Mouse (Mus musculus): ENCODE results near the gene Agtr1b.

The Agtr1b gene

DNA sequence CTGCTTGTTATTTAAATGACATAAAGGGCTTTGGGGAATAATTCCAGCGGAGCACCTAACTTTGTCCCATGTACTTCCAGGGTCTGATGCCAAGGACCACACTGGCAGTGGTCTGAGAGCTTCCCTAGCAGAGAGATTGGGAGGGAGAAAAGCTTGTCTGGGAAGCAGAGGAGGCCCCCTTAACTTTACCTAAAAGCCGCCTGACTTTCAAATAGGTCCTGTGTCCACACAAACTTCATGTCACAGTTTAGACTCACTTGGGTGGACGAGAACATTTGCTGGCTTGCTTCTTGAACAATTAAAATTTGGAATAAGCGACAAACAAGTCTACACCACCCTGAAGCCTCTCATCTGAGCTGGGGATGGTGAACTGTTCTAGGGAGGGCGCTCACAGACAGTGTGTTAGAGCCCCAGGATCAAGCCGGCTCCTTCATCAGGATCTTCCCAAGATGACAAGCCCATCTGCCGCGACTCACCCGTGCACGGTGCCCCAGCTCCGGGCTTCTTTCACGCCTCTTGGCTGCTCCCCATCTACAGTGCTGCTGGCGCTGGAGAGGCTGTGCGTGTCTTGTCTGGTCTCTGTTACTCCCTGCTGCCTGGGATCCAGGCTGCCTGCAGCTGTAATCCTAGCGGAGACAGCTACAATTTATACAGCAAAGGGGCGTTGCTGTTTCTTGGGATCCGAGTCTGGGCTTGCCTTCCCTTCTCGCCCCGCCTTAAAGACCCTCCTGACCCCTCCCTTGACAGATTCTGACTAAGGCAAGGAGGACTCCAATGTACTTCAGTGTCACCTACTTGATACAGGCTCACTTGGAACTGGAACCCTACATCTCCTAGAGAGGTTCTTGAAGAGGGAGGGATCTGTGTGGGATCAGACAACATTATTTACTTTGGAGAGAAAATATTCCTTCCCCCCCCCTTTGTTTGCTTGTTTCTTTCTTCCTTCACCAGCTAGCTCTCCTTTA, at the start of gene Agtr1b:
TSS of gene Agtr1b (minus strand) at position 620 of the 965 bp plus-strand sequence.
- peak; percentile 4 for DNase-seq

DNA sequence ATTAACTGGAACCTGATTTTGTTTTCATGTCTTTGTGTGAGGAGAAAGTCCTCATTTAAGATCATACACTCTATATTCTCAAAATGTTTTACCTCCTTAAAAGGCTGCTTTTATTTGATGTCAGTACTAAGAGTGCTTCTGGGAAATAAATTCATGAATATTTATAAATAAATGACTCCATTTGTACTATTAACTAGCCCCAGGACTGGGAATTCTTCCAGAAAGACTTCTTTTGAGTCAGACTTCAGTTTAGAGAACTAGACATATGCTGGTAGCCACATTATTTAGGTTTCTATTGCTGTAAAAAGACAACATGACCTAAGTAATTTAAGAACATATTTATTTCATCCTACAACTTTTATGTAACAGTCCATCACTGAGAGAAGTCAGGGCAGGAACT, 13.4 kb downstream of the Agtr1b start:
- DNase-seq = no peak

DNA sequence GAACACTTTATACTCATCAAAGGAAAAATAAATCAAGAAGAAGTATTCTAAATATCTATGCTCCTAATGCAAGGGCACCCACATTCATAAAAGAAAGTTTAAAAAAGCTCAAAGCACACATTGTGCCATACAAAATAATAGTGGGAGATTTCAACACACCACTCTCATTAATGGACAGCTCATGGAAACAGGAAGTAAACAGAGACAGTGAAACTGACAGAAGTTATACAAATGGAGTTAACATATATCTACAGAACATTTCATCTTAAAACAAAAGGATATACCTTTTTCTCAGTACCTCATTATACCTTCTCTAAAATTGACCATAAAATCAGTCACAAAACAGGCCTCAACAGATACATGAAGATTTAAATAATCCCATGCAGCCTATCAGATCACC, 18.8 kb downstream of the Agtr1b start:
- DNase-seq = no peak

DNA sequence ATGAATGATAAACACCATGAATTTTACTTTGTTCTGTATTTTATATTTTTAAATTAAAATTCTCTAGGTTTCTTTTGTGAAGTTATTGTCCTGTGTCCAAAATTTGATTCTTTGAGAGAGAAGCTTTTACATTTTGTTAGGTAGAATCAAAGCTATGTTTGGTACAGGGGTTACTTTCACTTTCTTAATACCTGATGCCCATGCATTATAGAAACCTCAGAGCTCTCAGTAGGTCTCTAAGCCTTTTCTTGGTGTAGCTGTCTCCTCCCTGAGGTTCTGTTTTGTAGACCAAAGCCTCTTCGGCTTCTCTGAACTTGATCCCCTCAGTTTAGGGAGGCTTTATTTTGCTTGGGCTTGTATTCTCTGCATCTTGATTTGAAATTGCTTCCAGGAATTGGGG, 26.6 kb downstream of the Agtr1b start:
- DNase-seq = no peak

DNA sequence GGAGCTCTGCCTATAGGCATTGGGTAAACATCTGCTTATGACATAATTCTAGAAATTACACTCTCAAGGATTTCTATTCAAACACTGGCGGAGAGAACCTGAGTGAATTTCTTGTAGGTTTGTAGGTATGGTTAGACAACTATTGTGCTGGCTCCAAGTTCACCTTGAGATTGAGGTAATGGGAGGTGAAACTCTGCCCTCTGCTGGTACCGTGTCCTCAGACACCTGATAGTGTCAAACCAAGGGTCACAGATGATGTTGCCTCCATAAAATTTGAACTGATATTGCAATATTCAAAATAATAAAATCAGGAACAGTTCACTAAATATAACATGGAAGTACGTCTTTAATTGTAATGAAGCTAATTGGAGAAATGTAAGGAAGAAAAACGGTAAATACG, 32.3 kb downstream of the Agtr1b start:
- no peak for DNase-seq

DNA sequence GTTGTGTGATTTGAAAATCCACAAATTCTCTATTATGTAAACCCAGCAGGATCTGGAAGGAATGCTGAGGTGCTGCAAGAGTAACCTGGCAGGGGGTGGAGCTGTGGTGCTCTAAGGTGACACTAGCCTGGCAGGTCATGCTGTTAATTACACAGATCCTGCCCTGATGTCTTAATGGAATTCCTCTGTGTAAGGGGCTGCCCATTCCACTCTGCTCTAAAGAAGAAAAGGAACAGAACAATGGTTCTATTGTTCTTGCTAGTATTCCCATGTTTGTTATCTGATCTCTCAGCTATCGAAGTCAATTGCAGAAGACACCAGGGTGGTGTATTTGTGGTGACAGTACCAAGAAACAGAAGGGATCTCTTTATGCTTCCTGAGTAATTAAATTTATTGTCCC, 49.7 kb downstream of the Agtr1b start:
- no peak for DNase-seq

DNA sequence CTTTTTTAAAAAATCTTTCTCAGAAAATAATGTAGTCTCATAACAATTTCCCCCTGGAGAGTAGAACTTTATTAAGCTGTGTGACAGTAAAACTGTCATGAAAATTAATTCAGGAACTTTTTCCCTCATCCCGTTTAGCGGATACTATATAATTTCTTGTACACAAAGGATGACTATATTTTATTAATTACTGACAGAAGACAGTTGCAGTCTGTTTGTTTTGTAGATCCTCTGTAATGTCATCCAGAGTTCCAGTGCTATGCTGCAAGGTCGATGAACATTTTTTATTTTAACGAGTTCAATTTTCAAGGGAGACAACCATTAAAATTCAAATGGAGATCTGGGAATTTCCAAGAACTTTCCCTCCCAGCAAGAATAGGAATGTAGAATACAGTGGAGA, 57.8 kb downstream of the Agtr1b start:
- DNase-seq = no peak

DNA sequence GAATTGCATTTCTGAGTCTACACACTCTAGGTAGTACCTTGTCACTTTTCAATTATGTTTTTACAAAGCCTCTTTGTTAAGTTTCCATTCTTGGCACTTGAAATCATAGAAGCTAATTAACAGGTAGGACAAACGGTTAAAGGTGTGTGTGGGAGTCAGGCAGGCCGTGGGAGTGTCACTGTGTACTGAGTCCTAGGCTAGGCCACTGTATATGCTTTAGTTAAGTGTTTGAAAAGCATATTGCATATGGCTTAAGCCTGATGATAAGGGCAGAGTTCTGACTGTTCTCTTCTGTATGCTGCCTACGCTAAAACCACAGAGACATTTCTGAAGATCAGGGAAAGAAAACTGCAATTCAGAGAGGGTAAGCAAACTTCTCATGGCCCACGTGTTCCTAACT, 59.7 kb downstream of the Agtr1b start:
- no peak for DNase-seq

DNA sequence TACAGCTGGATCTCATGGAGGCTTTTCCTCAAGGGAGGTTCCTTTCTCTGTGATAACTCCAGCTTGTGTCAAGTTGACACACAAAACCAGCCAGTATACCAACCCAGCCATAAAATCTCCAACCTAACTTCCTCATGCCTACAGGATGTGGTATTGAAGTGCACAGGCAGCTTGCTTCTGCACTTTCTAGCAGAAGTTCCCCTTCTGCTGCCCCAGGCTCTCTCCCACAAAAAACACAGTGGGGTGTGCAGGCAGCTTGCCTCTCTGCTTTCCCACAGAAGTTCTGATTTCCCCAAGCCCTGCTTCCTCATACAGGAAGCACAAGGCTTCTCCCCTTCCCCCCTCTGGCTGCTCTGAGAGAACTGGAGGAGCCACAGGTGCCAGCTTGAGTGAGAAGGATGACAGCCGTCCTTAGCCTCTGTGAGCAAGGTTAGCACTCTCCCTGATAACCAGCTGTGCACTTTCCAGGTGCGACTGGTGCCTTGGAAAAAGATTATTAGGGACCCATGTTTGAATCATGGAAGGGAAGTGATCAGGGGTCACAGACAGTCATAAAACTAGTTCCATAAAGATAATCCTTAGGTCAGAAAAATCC, 62.1 kb downstream of the Agtr1b start:
- DNase-seq = peak; percentile 1

DNA sequence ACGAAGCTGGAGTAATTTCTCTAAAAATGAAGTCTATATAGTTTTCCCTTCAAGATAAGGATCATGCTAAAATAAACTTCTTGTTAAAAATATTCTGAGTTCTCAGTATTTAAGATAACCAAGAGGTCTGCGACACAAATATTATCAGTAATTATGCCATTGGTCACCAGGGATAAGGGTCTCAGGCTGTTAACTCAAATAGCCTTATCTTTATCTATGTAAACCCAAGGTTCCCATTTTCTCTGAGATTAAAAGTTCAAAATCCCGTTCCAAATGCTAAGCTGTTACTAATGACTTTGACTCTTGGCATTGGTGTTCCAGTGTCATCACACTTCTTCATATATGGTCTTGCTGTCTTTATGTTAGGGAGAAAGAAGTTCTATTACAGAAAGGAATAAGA, 71.4 kb downstream of the Agtr1b start:
- DNase-seq = no peak

DNA sequence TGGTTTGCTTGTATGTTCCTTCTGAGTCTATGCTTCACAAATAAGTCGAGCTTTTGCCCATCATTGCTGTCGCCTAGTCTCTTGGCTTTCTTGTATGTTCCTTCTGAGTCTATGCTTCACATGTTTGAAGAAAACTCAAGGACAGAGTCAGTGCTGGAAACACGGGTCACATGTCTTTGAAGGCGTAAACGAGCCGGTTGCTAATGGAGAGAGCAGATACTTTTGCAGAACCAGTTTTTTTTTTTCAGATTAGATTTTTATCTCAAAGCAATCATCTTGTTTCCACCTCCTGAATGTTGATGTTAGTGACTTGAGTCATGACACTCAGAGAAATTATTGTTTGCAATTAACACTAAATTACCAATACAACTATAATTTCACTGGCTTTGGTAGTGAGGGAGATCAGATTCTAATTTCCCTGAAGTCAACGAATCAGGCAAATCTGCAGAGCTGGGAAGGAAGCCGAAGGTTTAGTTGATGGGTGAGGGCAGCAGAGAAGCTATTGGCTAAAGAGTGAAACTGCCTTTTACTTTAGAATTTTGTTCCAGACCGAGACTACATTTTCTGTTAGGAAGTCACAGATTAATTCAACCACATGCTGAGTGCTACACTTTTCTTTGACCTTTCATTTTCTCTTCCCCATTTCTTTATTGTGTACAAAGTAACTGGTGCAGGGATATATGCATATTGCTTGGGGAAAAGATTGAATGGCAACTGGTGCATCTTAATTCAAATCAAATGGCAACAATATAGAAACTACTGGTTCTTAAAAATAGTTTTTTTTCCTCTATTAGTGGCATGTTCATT, 72.2 kb downstream of the Agtr1b start:
- no peak for DNase-seq

DNA sequence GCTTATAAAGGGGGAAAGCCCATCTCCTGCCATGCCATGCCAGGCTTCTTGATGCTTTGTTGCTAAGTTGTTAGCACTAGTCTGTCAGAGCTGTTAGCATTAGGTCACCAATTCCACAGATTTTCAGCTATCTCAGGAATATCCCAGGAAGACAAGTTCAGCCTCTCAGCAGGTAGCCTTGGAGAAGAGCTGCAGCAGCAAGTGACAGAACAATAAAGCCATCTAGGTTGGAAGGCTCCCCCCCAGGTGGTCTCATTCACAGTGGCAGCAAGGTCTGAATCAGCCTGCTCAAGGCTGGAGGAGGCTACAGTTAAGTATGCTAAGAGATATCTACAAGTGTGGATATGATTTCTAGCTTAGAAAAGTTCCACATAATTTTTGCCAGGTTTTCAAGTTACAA, 75.6 kb downstream of the Agtr1b start:
- DNase-seq = no peak

DNA sequence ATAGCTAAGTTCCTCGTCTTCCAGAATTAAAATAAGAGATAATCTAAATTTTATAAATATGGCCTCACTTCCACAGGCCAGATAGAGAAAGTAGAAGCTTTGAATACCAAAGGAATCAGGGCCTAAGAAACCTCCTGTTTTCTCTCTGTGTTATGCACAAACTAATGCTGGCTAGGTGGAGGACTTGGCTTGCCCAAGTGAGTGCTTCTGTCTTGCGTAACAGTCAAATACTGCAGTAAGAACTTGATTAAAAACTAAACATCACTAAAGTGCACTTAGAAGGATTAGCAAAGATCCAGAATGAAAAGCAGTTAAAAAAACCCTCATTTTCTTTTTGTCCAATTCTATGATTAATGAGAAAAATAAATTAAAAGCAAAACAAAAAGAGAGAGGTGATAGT, 78.2 kb downstream of the Agtr1b start:
- no peak for DNase-seq

DNA sequence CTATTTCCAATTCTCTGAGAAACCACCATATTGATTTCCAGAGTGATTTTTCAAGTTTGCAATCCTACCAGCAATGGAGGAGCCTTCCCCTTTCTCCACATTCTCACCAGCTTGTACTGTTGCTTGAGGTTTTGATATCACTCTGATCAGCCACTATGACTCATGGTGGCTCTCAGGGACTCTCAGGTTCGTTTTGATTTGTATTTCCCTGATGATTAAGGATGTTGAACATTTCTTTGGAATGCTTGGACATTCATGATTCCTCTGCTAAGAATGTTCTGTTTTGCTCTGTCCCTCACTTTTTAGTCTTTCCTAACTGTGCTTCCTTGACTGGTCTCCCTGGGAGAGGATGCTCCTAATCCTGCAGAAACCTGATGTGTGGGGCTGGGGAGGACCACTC, 85.2 kb downstream of the Agtr1b start:
- DNase-seq = no peak

DNA sequence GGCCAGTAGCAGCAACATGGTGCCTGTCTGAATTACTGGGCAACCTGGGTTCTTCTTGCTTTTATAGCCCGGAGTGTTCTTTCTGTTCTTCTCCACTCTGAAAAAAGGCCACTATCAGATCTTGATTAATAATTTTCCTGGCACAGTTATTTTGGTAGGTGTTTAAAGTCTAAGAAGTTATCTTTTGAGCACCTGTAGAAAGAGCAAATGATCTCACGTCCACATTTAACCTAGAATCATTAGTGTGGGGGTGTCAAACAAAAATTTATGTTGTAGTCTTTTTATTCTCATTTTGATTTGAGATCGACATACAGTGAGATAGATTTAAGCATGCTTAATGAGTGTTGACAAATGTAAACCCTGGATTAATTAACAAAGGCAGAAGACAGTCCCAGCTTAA, 91.3 kb downstream of the Agtr1b start, which contains the start of gene Cpb1:
TSS of gene Cpb1 (minus strand) at position 101 of the 400 bp plus-strand sequence.
- DNase-seq = no peak
